Mouse (Mus musculus) embryonic facial prominence, embryonic 14.5 days (tissue): ENCODE results near the gene Hsf4. TPM values are rescaled to one million over a fixed set of nuclear protein-coding genes. Genes with fewer than 3 reads are reported as not detected.

ENCODE experiments used
- ATAC-seq: fragments of 200-750 bp; cut with Nextera tagmentation; 2 replicates; pipeline ENCODE4 v1.8.0; 2017; ENCODE audit warnings: low read depth, moderate number of reproducible peaks, moderate TSS enrichment
- DNase-seq: peaks from one replicate; pipeline ENCODE4 v3.0.0-alpha.2; 2015; ENCODE audit warnings: low spot score
- H3K27ac ChIP-seq: fragments of 300-500 bp; sonication (generic); replicated peaks from 2 replicates; pipeline ENCODE4 v1.5.1; 2014; ENCODE audit warnings: low read depth, mild to moderate bottlenecking, low read length, moderate library complexity
- H3K27me3 ChIP-seq: fragments of 300-500 bp; sonication (generic); replicated peaks from 2 replicates; pipeline ENCODE4 v1.6.1; 2014; ENCODE audit warnings: low read length; ENCODE audit not compliant: control insufficient read depth, insufficient read depth
- H3K36me3 ChIP-seq: fragments of 300-500 bp; sonication (generic); 2 replicates; pipeline ENCODE4 v1.6.1; 2014; ENCODE audit warnings: low read length, mixed read lengths; ENCODE audit not compliant: control insufficient read depth, insufficient read depth
- H3K4me1 ChIP-seq: fragments of 300-500 bp; sonication (generic); 2 replicates; pipeline ENCODE4 v1.6.1; 2014; ENCODE audit warnings: antibody characterized with exemption, low read length; ENCODE audit not compliant: control insufficient read depth, insufficient read depth
- H3K4me2 ChIP-seq: fragments of 300-500 bp; sonication (generic); 2 replicates; pipeline ENCODE4 v1.6.1; 2014; ENCODE audit warnings: low read depth, mild to moderate bottlenecking, low read length, moderate library complexity, mixed read lengths
- H3K4me3 ChIP-seq: fragments of 300-500 bp; sonication (generic); 2 replicates; pipeline ENCODE4 v1.5.1; 2014; ENCODE audit warnings: low read depth, mild to moderate bottlenecking, low read length
- H3K9ac ChIP-seq: fragments of 300-500 bp; sonication (generic); 2 replicates; pipeline ENCODE4 v1.6.1; 2014; ENCODE audit warnings: low read depth, mild to moderate bottlenecking, low read length, moderate library complexity, mixed read lengths
- H3K9me3 ChIP-seq: fragments of 300-500 bp; sonication (generic); 2 replicates; pipeline ENCODE4 v1.6.1; 2016; ENCODE audit warnings: low read length; ENCODE audit not compliant: control insufficient read depth
- WGBS: fragments of 180-500 bp; shearing (Covaris S2); extraction: QIAGEN DNeasy Blood & Tissue Kit; methylation state at CpG from one replicate; pipeline ENCODE4 v1.1.7; 2014; 5-methylcytosine and 5-hydroxymethylcytosine counted together
- polyA plus RNA-seq: library from polyadenylated mRNA; unstranded; fragments of >200 nt; fragmentation: Nextera tagmentation; extraction: Ambion mirVana; gene quantifications from 2 replicates; pipeline ENCODE4 v1.2.1, GENCODE M21; 2014

Hsf4 gene
- polyA plus RNA-seq, 1 experiment from 2014 or later: 0.49 TPM

GRCm38 (mm10) chr8:105270916-105271186 is 1.2 kb downstream of the Hsf4 start:
- H3K27me3 ChIP-seq: peaks cover 97% of the 10 kb centered on the region
- H3K4me1 ChIP-seq: peaks cover 24% of the 10 kb centered on the region; the same call in 1 of the 2 replicates
- H3K4me3 ChIP-seq: peak overlapping the region; percentile 50
- H3K9me3 ChIP-seq: 0 out of 2 replicates have a peak, but pooled peaks cover 4% of the 10 kb centered on the region
- no peak overlapping the region for H3K27ac ChIP-seq
- H3K36me3 ChIP-seq: no peaks in the 10 kb centered on the region
- DNase-seq (no peak), ATAC-seq (no peak)
- no peak overlapping the region for H3K9ac ChIP-seq
- H3K4me2 ChIP-seq: peak overlapping the region; percentile 10; the same call in 1 of the 2 replicates
- 3% methylated on average over 11 of the region's 11 CpGs for WGBS

GRCm38 (mm10) chr8:105275387-105275786 is 5.8 kb downstream of the Hsf4 start:
- Histone ChIP-seq H3K27ac (no peak overlapping the region), H3K4me1 (peaks cover 21% of the 10 kb centered on the region), H3K9me3 (no peaks in the 10 kb centered on the region), H3K27me3 (peaks cover 93% of the 10 kb centered on the region), H3K9ac (no peak overlapping the region), H3K4me3 (peak overlapping the region; percentile 41), H3K4me2 (peak overlapping the region; percentile 75), H3K36me3 (no peaks in the 10 kb centered on the region)
- ATAC-seq (no peak), DNase-seq (no peak)
- whole genome bisulfite sequencing: 7% methylated on average over 11 of the region's 11 CpGs

- Histone ChIP-seq H3K4me3 (peak within 1 kb of the TSS; percentile 41), H3K9ac (peak within 1 kb of the TSS; percentile 61), H3K27me3 (peaks cover 89% of the 10 kb centered on the region), H3K36me3 (no peaks in the 10 kb centered on the region), H3K4me1 (peaks cover 21% of the 10 kb centered on the region), H3K9me3 (no peaks in the 10 kb centered on the region), H3K4me2 (peak within 1 kb of the TSS; percentile 75), H3K27ac (no peak within 1 kb of the TSS)
- ATAC-seq: no peak
- 7% methylated on average over 10 of the region's 10 CpGs for WGBS
- DNase-seq: no peak
Measured at GRCm38 (mm10) chr8:105275840-105276239, 6.2 kb downstream of the Hsf4 start, which contains the start of gene Nol3. Gene Nol3 (plus strand): TSS chr8:105276140.

- Histone ChIP-seq H3K27me3 (peaks cover 82% of the 10 kb centered on the region), H3K9me3 (no peaks in the 10 kb centered on the region), H3K9ac (peak overlapping the region; percentile 61), H3K4me1 (peaks cover 21% of the 10 kb centered on the region), H3K36me3 (no peaks in the 10 kb centered on the region), H3K27ac (no peak overlapping the region), H3K4me2 (peak overlapping the region; percentile 75), H3K4me3 (peak overlapping the region; percentile 41)
- DNase-seq: peak; percentile 78
- peak; percentile 78 for ATAC-seq
- WGBS: 2% methylated on average over 25 of the region's 30 CpGs
Measured at GRCm38 (mm10) chr8:105276292-105277120, 6.9 kb downstream of the Hsf4 start.

- H3K4me3 ChIP-seq: peak overlapping the region; percentile 26
- H3K4me1 ChIP-seq: peaks cover 21% of the 10 kb centered on the region
- no peaks in the 10 kb centered on the region for H3K9me3 ChIP-seq
- DNase-seq: peak; percentile 82
- WGBS: 4% methylated on average over 27 of the region's 28 CpGs
- peaks cover 59% of the 10 kb centered on the region for H3K27me3 ChIP-seq
- no peak overlapping the region for H3K27ac ChIP-seq
- H3K4me2 ChIP-seq: peak overlapping the region; percentile 49
- ATAC-seq: peak; percentile 66
- peaks cover 7% of the 10 kb centered on the region; the same call in 1 of the 2 replicates for H3K36me3 ChIP-seq
- peak overlapping the region; percentile 37; the same call in 1 of the 2 replicates for H3K9ac ChIP-seq
Measured at GRCm38 (mm10) chr8:105278911-105279334, 9.3 kb downstream of the Hsf4 start.

GRCm38 (mm10) chr8:105280567-105280966 is 11.0 kb downstream of the Hsf4 start:
- DNase-seq (no peak), ATAC-seq (no peak)
- H3K9ac ChIP-seq: no peak overlapping the region
- H3K36me3 ChIP-seq: peaks cover 11% of the 10 kb centered on the region; the same call in 1 of the 2 replicates
- no peaks in the 10 kb centered on the region for H3K9me3 ChIP-seq
- H3K4me1 ChIP-seq: peaks cover 17% of the 10 kb centered on the region
- no peak overlapping the region for H3K4me2 ChIP-seq
- H3K27ac ChIP-seq: no peak overlapping the region
- H3K27me3 ChIP-seq: peaks cover 43% of the 10 kb centered on the region
- 56% methylated on average over 3 of the region's 3 CpGs for WGBS
- H3K4me3 ChIP-seq: no peak overlapping the region

GRCm38 (mm10) chr8:105281821-105282220 is 12.2 kb downstream of the Hsf4 start:
- Histone ChIP-seq H3K4me1 (peaks cover 9% of the 10 kb centered on the region), H3K4me3 (no peak overlapping the region), H3K9ac (no peak overlapping the region), H3K36me3 (peaks cover 13% of the 10 kb centered on the region; the same call in 1 of the 2 replicates), H3K9me3 (no peaks in the 10 kb centered on the region), H3K4me2 (no peak overlapping the region), H3K27ac (no peak overlapping the region), H3K27me3 (peaks cover 34% of the 10 kb centered on the region)
- no peak for ATAC-seq
- no peak for DNase-seq
- WGBS: 82% methylated on average over 12 of the region's 12 CpGs

- peaks cover 13% of the 10 kb centered on the region; the same call in 1 of the 2 replicates for H3K36me3 ChIP-seq
- WGBS: 94% methylated on average over 4 of the region's 4 CpGs
- H3K27me3 ChIP-seq: peaks cover 30% of the 10 kb centered on the region
- H3K9ac ChIP-seq: no peak overlapping the region
- no peak overlapping the region for H3K27ac ChIP-seq
- no peak overlapping the region for H3K4me2 ChIP-seq
- H3K4me1 ChIP-seq: peaks cover 8% of the 10 kb centered on the region
- no peak for ATAC-seq
- no peak overlapping the region for H3K4me3 ChIP-seq
- no peak for DNase-seq
- no peaks in the 10 kb centered on the region for H3K9me3 ChIP-seq
Measured at GRCm38 (mm10) chr8:105282239-105282638, 12.6 kb downstream of the Hsf4 start.
